Mouse (Mus musculus): ENCODE data around the gene Tfr2.

- no peak for TF ChIP-seq CTCF (IDR thresholded peaks at IDR 0.05; ENCODE audit: low read depth)
- no peak for TF ChIP-seq EP300 (IDR thresholded peaks at IDR 0.05; ENCODE audit: low read depth)
Observed at GRCm38 (mm10) chr5:137613550-137613949, 43.9 kb downstream of the Tfr2 start, which contains the start of gene Pcolce.
